Mouse (Mus musculus) gastrocnemius, adult 18-20 months (tissue): ENCODE data around the gene Capza2. TPM values are rescaled to one million over a fixed set of nuclear protein-coding genes. Genes with fewer than 3 reads are reported as not detected.

Experiments used
- DNase-seq: peaks from one replicate; pipeline ENCODE4 v3.0.0; 2021; ENCODE audit warnings: low spot score
- long read RNA-seq, 2 experiments: library from polyadenylated mRNA; stranded (forward); transcript quantifications; one replicate each; pipeline ENCODE4 v2.0.0; 2021
- total RNA-seq, 2 experiments: library from RNA; stranded (reverse); gene quantifications; 2 replicates each; pipeline ENCODE4 v1.2.3; 2021

Gene Capza2
- 100 to 1,000 TPM; 293 to 320 TPM for total RNA-seq
- long read RNA-seq, experiment 1, transcript Capza2-201 (10 exons, 2,537 nt), result major isoform, 1,145 of 1,194 reads
- long read RNA-seq, experiment 1, transcript Capza2-202 (10 exons, 1,046 nt), result minor isoform, 10 of 1,194 reads
- long read RNA-seq, experiment 1, partial matches to known transcripts, result 31 of 1,194 reads
- long read RNA-seq, experiment 1, other reads (novel, unspliced or antisense), result 7 of 1,194 reads
- long read RNA-seq, experiment 2, transcript Capza2-201 (10 exons, 2,537 nt), result major isoform, 724 of 745 reads
- long read RNA-seq, experiment 2, partial matches to known transcripts, result 6 of 745 reads
- long read RNA-seq, experiment 2, other reads (novel, unspliced or antisense), result 7 of 745 reads

DNA sequence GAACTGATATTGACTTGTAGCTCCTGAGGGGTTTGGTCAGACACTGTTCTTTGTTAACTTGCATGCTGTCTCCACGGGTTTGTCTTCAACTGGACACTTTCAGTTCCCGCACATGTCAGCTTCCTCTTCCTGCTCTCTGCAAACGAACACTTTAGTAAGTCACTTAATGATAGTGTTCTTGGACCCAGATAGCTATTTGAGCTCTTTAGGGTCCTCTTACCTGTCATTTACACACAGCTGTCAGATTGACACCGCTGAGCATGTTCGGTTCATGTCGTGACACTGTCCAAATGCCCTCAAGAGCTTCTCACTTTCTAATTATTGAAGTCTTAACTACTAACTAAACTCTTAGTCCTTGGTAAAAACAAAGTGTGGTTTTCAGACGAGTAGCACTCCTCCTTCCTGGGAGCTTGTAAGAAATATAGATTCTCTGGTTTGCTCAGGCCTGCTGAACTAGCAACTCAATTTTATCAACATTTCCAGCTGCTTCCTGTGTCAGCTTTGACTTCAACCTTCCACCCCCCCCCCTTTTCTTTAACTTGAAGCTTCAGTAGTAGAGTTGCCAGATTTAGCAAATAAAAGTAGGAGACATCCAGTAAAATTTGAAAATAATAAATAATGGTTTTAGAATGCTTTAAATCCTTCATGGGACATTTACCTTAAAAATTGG, at the start of gene Capza2:
TSS of gene Capza2 (plus strand) at position 620 of the 670 bp plus-strand sequence.
- no peak for DNase-seq

DNA sequence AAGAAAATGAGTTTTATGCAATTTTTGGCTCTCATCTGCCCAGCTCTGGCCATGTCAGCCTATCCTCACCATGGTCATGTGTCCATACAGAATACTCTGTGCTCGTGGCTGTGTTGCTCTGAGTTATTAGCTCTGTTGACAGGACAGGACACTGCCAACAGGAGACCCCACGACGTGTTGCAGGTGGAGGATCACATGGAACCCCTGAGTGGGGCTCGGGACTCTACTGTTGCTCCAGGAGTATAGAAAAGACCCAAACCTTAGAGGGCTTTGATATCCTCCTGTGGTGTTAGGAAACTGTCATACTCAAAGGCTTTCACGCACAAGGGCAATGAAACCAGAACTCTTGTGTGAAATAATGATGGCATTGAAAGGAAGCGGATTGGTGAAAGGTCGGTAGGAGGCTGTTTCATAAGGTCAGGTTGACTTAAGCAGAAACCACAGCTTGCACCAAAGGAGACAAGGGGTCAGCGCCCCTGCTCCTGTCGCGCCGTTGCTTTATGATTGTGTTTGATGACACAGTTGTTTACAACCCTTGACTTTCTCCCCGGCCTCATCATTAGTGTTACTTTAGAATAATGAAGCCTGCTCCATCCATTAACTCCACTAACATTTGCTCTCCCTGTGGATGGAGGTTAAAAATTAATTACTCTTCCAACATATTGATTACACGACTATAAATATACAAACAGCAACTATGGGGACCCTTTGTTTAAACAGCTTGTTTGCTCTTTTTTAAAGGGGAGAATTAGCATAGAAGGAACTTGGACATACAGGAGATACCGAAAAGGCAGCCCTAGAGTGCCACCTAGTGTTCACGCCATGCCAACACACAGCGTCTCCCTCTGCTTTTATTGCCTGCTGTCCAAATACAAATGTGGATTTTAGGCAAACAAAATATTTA, 46.7 kb upstream of the Capza2 start:
- DNase-seq, result peak; percentile 82

DNA sequence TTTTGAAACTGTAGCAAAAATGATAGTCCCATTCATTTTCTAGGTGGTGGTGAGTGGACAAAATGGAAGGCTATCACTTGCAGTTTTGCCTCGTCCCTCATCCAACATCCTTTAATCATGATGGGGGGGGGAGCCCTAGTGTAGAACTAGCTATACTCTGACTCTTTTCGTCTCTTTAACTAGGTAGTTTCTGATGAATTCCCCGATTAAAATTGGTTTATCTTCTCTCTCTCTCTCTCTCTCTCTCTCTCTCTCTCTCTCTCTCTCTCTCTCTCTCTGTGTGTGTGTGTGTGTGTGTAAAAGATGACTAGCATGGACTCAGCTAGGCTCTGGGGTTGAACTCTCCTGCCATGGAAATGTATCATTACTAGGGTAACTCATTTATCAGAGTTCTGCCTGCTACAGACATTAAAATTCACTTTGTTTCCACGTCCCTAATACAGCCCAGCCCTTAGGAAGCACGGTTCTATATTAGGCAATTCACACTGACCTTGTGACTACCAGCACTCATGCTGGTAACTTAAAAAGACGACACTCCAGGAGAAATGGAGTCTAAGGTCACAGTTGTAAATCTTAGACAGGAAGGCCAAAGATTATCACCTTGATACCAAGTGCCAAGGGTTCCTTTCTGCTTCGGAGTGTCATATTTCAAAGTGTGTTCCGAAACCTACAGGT, 45.9 kb upstream of the Capza2 start:
- no peak for DNase-seq

DNA sequence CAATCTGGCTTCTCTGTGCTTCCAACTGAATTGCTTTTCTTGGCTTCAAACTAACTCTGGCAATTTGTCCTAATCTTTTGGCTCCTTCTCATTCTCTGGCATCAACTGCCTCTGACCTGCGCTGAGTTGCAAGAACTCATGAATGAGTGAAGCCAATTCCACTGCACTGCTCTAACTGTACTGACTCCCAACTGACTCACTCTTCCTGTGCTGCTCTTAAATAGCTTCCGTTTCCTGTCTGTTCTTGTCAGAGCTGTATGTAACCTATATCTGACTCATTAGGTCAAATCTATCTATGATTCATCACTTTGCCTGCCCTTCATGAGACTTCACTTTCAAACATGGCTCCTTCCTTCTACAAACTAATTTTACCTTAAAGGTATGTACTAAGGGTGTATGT, 42.1 kb upstream of the Capza2 start:
- no peak for DNase-seq

DNA sequence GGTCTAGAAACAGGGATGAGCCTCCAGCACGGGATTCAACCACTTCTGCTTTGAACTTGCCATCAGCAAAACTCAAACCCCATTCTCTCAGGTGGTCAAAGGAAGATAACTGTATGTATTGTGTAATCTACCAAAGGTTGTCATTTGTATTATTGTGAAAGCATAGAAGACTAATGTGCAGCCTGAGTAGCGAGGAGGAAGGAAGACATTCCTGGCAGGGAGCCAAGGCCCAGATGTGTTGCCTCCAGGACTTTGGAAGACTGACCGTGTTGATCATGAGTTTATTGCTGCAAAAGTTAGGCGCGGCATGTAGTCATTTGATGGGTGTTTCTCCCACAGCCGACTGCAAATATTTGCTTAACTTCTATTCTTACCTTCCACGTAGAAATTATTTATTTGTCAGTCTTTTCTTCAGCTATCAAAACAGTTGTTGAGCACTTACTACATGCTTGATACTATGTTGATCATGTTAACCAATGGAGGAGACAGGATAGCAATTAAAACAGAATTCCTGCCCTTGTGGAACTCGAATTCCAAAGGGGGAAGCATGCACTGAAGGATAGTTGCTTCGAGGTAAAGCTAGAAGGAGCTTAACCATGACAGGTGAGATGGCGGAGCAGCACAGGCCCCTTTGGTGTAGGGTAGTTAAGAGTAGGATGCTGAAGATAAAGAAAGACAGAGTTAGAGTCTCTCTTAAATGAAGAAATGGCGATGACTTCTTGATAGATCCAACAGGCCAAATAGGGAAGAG, 40.1 kb upstream of the Capza2 start:
- peak; percentile 10 for DNase-seq

DNA sequence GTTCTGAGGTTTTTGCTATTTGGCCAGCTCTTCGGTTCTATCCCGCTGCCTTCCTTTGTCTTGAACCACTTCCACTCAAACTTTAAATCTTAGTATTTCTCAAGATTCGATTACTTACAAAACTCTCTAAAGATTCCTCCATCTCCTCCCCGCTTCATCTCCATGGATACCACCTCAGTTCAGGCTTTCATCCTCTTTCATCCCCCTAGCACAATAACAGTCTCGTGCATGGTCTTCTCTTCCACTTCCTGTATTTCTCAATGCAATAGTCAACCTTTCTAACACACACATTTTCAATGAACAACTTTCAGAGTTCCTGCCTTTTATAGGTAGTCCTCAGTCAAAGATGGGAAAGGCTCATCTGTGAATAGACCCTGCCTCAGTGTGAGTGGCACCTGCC, 36.7 kb upstream of the Capza2 start:
- DNase-seq, result no peak

DNA sequence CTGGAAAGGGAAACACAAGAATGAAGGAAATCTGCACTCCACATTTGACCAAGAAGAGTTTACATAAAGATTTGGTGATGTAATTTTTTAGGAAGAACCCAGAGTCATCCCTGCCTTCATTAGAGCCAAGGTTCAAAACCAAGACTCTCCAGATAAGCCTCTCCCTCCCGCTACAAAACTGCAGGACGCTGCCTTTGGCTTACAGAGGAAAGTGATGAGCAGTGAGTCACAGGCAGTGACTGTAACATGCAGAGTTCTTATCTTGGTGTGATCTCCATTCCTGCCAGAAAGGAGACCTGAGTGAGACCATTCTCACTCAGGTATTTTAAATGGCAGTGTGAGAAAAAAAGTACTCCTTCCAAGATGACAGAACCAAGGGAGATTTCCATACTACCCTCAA, 34.5 kb upstream of the Capza2 start:
- no peak for DNase-seq

DNA sequence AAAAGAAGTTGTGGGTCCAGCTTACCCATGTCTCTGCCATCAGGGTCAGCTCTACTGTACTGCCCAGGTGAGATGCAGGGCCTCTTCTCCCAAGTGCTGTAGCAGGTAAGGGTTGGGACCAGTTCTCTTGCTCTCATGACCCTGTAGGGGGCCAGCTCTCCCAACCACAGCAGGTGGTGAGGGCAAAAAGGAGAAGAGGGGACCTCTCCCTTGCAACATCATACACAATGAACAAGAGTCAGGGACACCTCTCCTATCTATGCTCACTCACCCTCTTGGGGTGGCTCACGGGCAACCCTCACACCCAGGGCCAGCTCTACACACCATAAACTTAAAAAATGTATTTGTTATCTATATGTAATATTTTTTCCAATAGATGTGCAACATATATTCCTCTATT, 29.1 kb upstream of the Capza2 start:
- DNase-seq, result no peak

DNA sequence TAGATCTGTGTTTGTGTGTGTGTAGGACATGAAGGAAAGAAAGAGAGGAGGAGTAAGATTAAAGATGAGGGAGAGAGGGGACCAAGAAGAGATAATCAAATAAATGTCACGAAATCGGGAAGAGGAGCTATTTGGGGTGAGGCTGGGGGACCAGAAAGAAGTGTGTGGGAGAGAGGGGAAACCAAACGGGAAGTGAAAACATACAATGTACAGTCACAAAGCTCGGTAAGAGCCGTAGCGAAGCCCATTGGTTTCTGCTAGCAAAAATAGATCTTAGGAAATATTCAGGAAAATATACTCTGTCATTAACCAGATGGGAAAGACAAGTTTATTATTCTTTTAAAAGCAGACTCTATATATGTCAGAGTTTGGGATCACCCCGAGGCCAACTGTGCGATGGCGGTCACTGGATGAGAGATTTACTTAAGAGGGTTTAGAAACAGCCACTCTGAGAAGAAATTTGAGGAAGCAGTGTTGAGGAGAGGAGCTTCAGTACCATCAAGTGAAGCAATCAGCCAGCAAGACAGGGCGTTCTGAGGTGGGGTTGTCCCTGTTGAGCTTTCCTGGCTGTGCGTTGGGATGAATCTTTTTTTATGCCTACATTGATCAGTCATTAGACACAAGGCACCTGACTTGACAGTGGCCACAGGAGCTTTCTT, 24.6 kb upstream of the Capza2 start:
- no peak for DNase-seq

DNA sequence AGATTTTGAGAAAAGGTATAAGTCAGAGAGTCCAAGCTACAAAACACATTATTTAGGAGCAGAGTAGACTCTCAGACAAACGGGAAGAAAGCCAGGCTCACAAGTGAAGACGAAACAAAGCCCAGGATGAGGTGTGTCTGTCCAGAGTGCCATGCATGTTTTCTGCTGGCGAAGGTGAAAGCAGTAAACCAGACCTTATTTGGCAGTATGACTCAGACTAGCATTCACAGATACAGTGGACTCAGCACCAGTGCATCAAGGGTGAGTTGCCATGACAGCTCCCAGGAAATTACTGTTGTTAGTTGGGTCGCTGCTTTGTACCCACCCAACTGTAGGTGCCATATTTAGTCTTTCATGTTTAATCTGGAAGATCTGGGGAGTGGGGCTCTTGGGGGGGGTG, 23.4 kb upstream of the Capza2 start:
- DNase-seq, result no peak

DNA sequence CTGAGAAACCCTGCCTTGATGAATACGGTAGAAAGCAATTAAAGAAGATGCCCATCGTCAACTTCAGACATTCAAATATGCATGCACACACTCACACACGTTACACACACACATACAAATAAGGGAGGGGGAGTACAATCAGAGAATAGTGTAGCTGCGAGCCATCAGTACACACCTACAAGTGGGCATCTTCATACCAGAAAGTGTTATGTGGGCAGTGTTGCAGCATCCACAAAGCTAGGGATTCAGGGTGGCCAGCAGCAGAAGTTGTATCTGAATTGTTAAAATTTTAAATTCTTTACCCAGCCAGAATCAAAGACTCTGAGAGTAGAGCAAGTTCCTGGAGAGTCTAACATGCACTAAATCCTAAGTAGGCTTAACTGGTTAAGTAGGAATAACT, 15.2 kb upstream of the Capza2 start:
- no peak for DNase-seq

DNA sequence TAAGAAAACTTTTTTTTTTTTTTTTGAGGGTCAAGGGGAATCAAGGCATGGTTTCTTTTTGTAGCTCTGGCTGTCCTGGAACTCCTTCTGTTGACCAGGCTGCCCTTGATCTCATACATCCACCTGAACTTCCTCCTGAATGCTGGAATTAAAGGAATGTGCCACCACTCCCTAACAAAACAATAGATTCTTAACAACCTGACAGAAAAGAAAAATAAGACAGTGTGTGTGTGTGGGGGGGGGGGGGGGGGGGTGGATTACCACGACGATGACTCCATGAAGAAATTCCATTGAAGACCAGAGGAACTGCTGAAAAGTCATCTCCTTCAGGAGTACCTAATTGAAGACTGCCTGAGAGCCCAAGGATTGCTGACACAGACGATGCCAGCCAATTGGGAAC, 14.6 kb upstream of the Capza2 start:
- DNase-seq, result no peak

DNA sequence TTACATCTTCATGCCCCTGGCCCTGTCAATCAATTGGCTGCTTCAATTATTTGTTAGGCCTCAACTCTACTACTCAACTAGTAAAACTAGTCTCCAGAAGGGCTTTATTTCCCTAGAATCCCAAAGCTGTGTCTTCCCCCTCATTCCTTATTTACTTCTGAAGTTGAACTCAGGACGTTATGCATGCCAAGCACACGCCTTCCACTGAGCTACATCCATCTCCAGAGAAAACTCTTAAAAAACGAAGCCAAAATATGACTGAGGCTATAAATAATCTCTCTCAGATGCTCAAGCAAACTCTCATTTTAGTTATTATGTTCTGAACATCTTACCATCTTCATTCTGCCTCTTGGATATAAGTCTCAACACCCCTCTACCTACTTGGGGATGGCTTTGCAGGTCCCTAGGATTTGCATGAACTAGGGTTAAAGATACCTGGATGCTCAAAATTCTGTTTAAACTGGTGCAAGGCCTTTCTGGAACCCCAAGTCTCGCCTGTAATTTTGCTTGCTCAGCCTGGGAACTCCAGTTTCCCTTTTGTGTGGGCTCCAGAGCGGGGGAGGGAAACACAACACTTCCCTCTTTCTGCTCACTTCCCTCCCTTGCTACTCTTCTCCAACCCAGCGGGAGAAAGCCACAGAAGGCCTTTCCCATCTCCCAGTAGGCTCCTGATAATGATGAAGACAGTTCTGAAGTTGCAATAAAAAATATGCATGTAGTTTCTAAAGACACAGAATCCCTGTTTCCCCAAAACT, 7.2 kb upstream of the Capza2 start:
- no peak for DNase-seq

DNA sequence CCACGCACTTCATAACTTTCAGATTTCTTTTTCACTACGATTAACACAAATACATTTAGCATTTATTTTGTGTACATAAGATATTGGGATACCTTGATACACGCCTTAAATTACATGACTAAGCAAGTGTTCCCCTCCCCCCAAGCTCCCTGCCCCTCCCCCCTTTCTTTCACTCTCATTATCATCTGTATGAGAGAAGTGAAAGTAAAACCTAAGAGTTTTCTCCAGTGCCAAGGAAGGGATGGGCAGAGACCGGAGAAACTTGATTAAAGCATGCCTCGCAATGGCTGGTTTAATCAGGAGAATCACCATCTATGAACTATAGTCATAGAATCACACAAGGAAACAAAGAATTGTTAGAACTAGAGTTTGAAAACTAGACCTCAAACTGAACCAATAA, 6.3 kb upstream of the Capza2 start:
- DNase-seq, result no peak

DNA sequence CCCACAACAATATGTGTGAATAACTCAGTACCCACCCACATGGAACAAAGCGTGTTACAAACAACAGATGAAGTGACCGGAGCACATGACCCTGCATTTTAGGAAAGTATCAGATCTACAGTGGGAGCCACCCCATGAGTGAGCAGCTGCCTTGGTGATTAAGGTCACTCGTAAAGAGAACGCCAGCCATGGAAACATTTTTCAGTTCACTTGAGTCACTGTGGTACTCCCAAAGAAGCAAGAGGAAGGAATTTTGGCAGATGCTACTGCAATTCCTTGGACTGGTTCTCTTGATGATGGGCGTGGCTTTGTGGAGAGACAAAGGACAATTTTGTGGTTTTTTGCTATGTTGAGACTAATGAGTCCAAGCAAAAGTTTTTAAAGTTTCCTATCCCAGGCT, 4.4 kb upstream of the Capza2 start:
- peak; percentile 40 for DNase-seq

DNA sequence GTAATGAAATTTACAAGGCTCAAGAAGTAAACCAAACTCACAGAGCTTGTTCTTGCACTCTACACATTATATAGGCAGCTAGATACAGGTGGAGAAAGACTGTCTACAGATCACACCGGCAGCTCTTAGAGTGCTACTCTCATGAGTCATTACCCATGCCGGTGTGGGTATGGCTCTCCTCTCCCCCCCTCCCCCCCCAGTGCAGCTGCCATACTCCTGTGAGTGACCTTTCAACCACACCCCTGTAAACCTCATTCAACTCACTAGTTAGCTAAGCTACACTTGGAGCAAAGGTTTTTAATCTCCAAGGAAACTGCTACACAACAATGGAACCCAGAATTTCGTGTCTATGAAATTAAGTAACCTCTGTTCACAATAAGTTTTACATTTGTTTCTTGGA, 2.2 kb upstream of the Capza2 start:
- DNase-seq, result no peak

DNA sequence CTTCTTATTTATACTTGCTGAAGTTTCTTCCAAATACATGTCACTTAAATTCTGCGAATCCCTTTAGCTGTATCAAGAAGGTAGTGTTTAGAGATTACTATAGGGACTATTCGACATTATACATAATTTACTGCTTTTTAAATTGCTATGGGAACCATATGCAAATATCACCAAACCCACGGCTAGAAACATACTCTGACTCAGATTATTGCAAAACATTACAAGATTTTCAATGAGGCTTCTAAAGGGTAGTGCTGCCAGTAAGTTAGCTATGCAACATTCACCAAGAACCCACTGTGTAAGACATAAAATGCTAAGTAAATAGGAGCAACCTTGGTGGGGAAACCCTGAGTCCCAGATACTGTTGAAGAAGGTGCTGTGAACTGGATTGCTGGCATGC, 1.0 kb upstream of the Capza2 start:
- DNase-seq, result no peak

DNA sequence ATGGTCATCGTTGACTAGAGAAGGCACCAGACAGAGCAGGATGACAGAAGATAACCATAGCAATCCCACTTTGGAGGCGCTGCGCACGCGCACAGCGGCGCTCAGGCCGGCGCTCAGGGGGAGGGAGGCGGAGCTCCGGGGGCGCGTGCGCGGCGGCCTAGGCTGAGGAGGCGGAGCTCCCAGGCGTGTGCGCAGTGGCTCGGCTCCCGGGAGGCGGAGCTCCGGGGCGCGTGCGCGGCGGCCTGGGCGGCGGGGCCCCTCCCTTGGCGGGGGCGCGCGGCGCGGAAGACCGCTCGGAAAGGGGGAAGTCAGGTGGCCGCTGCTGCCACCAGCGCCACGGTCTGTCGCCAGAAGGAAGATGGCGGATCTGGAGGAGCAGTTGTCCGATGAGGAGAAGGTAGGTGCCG, 733 bp downstream of the Capza2 start:
- peak; percentile 94 for DNase-seq
